Mouse (Mus musculus) G1E (cell line): ENCODE measurements around the gene Tk1.

ENCODE experiments used
- CTCF ChIP-seq: IDR thresholded peaks from 2 replicates; pipeline ENCODE4 v1.5.1; 2012; ENCODE audit warnings: low read depth, low read length, inconsistent platforms, mixed read lengths
- GATA1 ChIP-seq: IDR thresholded peaks from 2 replicates; pipeline ENCODE4 v1.6.1; 2012; ENCODE audit warnings: borderline replicate concordance, low read length, inconsistent platforms, mixed read lengths
- POLR2AphosphoS5 ChIP-seq: IDR thresholded peaks from 2 replicates; pipeline ENCODE4 v1.6.1; 2012; ENCODE audit warnings: low read depth, low read length, inconsistent platforms; ENCODE audit not compliant: insufficient replicate concordance
- TAL1 ChIP-seq: conservative IDR thresholded peaks from 2 replicates; pipeline ENCODE4 v1.6.1; 2012; ENCODE audit warnings: low read depth, low read length, inconsistent platforms, mixed read lengths

- no peak for TF ChIP-seq CTCF
- TF ChIP-seq GATA1, result no peak
- TF ChIP-seq POLR2AphosphoS5, result no peak
- TF ChIP-seq TAL1, result no peak
These were observed 28.9 kb downstream of the Tk1 start for GRCm38 (mm10) chr11:117796954-117797353.
